Mouse (Mus musculus) CH12.LX (cell line): ENCODE results near the gene 6030408B16Rik. TPM values are rescaled to one million over a fixed set of nuclear protein-coding genes. Genes with fewer than 3 reads are reported as not detected.

ENCODE experiments used
- DNase-seq: peaks from one replicate; pipeline ENCODE4 v3.0.0-alpha.2; 2013; ENCODE audit errors: extremely low read depth
- H3K27ac ChIP-seq: 2 replicates; pipeline ENCODE4 v1.5.1; 2012; ENCODE audit warnings: low read depth, mild to moderate bottlenecking, control low read depth, moderate library complexity; ENCODE audit not compliant: insufficient read depth
- H3K27me3 ChIP-seq: replicated peaks from 2 replicates; pipeline ENCODE3; 2012; ENCODE audit warnings: inconsistent platforms
- H3K36me3 ChIP-seq, 2 experiments: replicated peaks in 1 of 2; 2 replicates each; pipeline versions ENCODE3 to v1.6.1; 2012; ENCODE audit warnings: inconsistent platforms in 1 of 2, low read length in 1 of 2, mild to moderate bottlenecking in 1 of 2, mixed read lengths in 1 of 2, moderate library complexity in 1 of 2; ENCODE audit not compliant: control insufficient read depth in 1 of 2, insufficient read depth in 1 of 2
- H3K4me1 ChIP-seq, 2 experiments: 2 replicates each; pipeline ENCODE4 v1.6.1; 2012; ENCODE audit warnings: inconsistent platforms in 1 of 2, moderate library complexity in 1 of 2; ENCODE audit not compliant: insufficient read depth in 2 of 2, control insufficient read depth in 1 of 2
- H3K4me2 ChIP-seq: 2 replicates; pipeline ENCODE4 v1.6.1; 2012; ENCODE audit warnings: low read depth, mild to moderate bottlenecking, control low read depth; ENCODE audit not compliant: poor library complexity, insufficient read depth, severe bottlenecking
- H3K4me3 ChIP-seq, 3 experiments: fragments of 150-350 bp in 1 of 3; sonication (generic) in 1 of 3; replicated peaks in 1 of 3; 2 replicates each; pipeline versions ENCODE3 to v1.5.1; 2011 to 2012; ENCODE audit warnings: low read depth in 2 of 3, low read length in 2 of 3, mild to moderate bottlenecking in 2 of 3, moderate library complexity in 2 of 3, control low read depth in 1 of 3, improper control_type of control experiment in 1 of 3, inconsistent platforms in 1 of 3, mixed read lengths in 1 of 3; ENCODE audit not compliant: poor library complexity in 1 of 3
- H3K79me2 ChIP-seq: replicated peaks from 2 replicates; pipeline ENCODE4 v1.6.1; 2012; ENCODE audit warnings: mild to moderate bottlenecking, moderate library complexity; ENCODE audit not compliant: control insufficient read depth, poor library complexity, insufficient read depth, severe bottlenecking; ENCODE audit errors: extremely low read depth
- H3K9ac ChIP-seq: 2 replicates; pipeline ENCODE4 v1.6.1; 2012; ENCODE audit warnings: low read depth, mild to moderate bottlenecking, control low read depth, moderate library complexity; ENCODE audit not compliant: insufficient read depth
- H3K9me3 ChIP-seq: replicated peaks from 2 replicates; pipeline ENCODE3; 2012; ENCODE audit warnings: low read length, inconsistent platforms, mixed read lengths
- BHLHE40 ChIP-seq: IDR thresholded peaks from 2 replicates; pipeline ENCODE4 v1.6.1; 2011; ENCODE audit warnings: mild to moderate bottlenecking, low read depth, low read length, improper control_type of control experiment
- CHD1 ChIP-seq: IDR thresholded peaks from 2 replicates; pipeline ENCODE4 v1.6.1; 2012; ENCODE audit warnings: low read depth, low read length, improper control_type of control experiment, inconsistent platforms
- CTCF ChIP-seq, 2 experiments: IDR thresholded peaks in 1 of 2; conservative IDR thresholded peaks in 1 of 2; 2 replicates each; pipeline ENCODE4 v1.5.1; 2011 to 2012; ENCODE audit warnings: low read depth in 2 of 2, low read length in 2 of 2, improper control_type of control experiment in 1 of 2, inconsistent platforms in 1 of 2, mild to moderate bottlenecking in 1 of 2, moderate library complexity in 1 of 2
- E2F4 ChIP-seq: IDR thresholded peaks from 2 replicates; pipeline ENCODE4 v1.6.1; 2011; ENCODE audit warnings: low read depth, low read length, improper control_type of control experiment; ENCODE audit not compliant: insufficient replicate concordance
- ETS1 ChIP-seq: conservative IDR thresholded peaks from 2 replicates; pipeline ENCODE4 v1.6.1; 2012; ENCODE audit warnings: low read depth, mild to moderate bottlenecking, inconsistent platforms, low read length, improper control_type of control experiment, moderate library complexity
- JUN ChIP-seq: IDR thresholded peaks from 2 replicates; pipeline ENCODE4 v1.6.1; 2011; ENCODE audit warnings: low read depth, mild to moderate bottlenecking, low read length, improper control_type of control experiment, moderate library complexity; ENCODE audit not compliant: insufficient read depth
- JUND ChIP-seq: conservative IDR thresholded peaks from 2 replicates; pipeline ENCODE4 v1.6.1; 2011; ENCODE audit warnings: low read depth, low read length, improper control_type of control experiment
- MAFK ChIP-seq: IDR thresholded peaks from 2 replicates; pipeline ENCODE4 v1.6.1; 2011; ENCODE audit warnings: low read length, improper control_type of control experiment; ENCODE audit not compliant: insufficient replicate concordance
- MEF2A ChIP-seq: IDR thresholded peaks from 2 replicates; pipeline ENCODE4 v1.6.1; 2014; ENCODE audit warnings: low read depth, mild to moderate bottlenecking, inconsistent platforms, low read length, improper control_type of control experiment, borderline replicate concordance
- MXI1 ChIP-seq: IDR thresholded peaks from 2 replicates; pipeline ENCODE4 v1.6.1; 2011; ENCODE audit warnings: mild to moderate bottlenecking, low read depth, low read length, improper control_type of control experiment
- MYC ChIP-seq: IDR thresholded peaks from 2 replicates; pipeline ENCODE4 v1.6.1; 2011; ENCODE audit warnings: low read depth, mild to moderate bottlenecking, improper control_type of control experiment, low read length
- NELFE ChIP-seq: IDR thresholded peaks from 2 replicates; pipeline ENCODE4 v1.6.1; 2011; ENCODE audit warnings: low read depth, low read length, improper control_type of control experiment
- NRF1 ChIP-seq: IDR thresholded peaks from 2 replicates; pipeline ENCODE4 v1.6.1; 2014; ENCODE audit warnings: low read depth, mild to moderate bottlenecking, inconsistent platforms, low read length, improper control_type of control experiment, moderate library complexity
- RAD21 ChIP-seq: IDR thresholded peaks from 2 replicates; pipeline ENCODE4 v1.6.1; 2011; ENCODE audit warnings: low read depth, mild to moderate bottlenecking, low read length, improper control_type of control experiment, moderate library complexity
- SIN3A ChIP-seq: IDR thresholded peaks from 2 replicates; pipeline ENCODE4 v1.6.1; 2012; ENCODE audit warnings: low read length, improper control_type of control experiment, inconsistent platforms
- TCF12 ChIP-seq: IDR thresholded peaks from 2 replicates; pipeline ENCODE4 v1.6.1; 2014; ENCODE audit warnings: low read depth, mild to moderate bottlenecking, inconsistent platforms, low read length, improper control_type of control experiment
- USF1 ChIP-seq: IDR thresholded peaks from 2 replicates; pipeline ENCODE4 v1.6.1; 2014; ENCODE audit warnings: low read depth, mild to moderate bottlenecking, inconsistent platforms, low read length, improper control_type of control experiment
- ZC3H11A ChIP-seq: IDR thresholded peaks from 2 replicates; pipeline ENCODE4 v1.6.1; 2012; ENCODE audit warnings: low read depth, mild to moderate bottlenecking, inconsistent platforms, low read length, improper control_type of control experiment
- ZKSCAN1 ChIP-seq: IDR thresholded peaks from 2 replicates; pipeline ENCODE4 v1.6.1; 2012; ENCODE audit warnings: low read depth, inconsistent platforms, low read length, improper control_type of control experiment, borderline replicate concordance
- dilution Hi-C: fragments of 300-500 bp; cut with MboI; formaldehyde crosslinking; loops from 2 replicates; pipeline ENCODE4 v1.14.3; 2020; ENCODE audit warnings: low sequenced_read_pairs; ENCODE audit not compliant: extremely low pct_unique_long_range_greater_than_20kb, extremely low pct_ligation_motif_present
- in situ Hi-C: fragments of 300-500 bp; cut with MboI; formaldehyde crosslinking; loops from 3 replicates; pipeline ENCODE4 v1.14.3; 2019; ENCODE audit warnings: low sequenced_read_pairs, low pct_ligation_motif_present, low pct_unique_long_range_greater_than_20kb, mixed read lengths
- polyA plus RNA-seq: library from polyadenylated mRNA; unstranded; fragments of >175 nt; gene quantifications from 2 replicates; pipeline ENCODE4 v1.2.1, GENCODE M21; 2012; ENCODE audit warnings: low read depth; ENCODE audit not compliant: insufficient read length
- total RNA-seq, 2 experiments: library from RNA; depleted of rRNA; stranded (reverse); fragments of 300-350 nt in 1 of 2; fragments of >200 nt in 1 of 2; gene quantifications; 2 replicates each; pipeline ENCODE4 v1.2.3; 2012 to 2014

The 6030408B16Rik gene
- total and polyA plus RNA-seq, 3 experiments: 0.13 to 0.17 TPM; not detected in 1

- TF ChIP-seq NRF1 (0 out of 2 replicates have a peak, but pooled peaks have one; percentile 16), BHLHE40 (peak; percentile 31), E2F4 (no peak), MXI1 (0 out of 2 replicates have a peak, but pooled peaks have one; percentile 19), TCF12 (peak; percentile 34; the same call in 1 of the 2 replicates), USF1 (no peak), CHD1 (0 out of 2 replicates have a peak, but pooled peaks have one; percentile 64), ETS1 (peak; percentile 48), ZC3H11A (no peak), MEF2A (no peak; the same call in none of the 2 replicates), CTCF (conservative IDR thresholded peaks at IDR 0.05 in 1 of 2, IDR thresholded peaks at IDR 0.05 in 1 of 2; ENCODE audit: low read depth in 2 of 2, low read length in 2 of 2) (no peak), MAFK (0 out of 2 replicates have a peak, but pooled peaks have one; percentile 28), JUN (no peak), ZKSCAN1 (no peak), JUND (peak; percentile 31; the same call in 1 of the 2 replicates), SIN3A (no peak)
Observed at GRCm38 (mm10) chr15:101318889-101319765, 26.1 kb downstream of the 6030408B16Rik start (continued).

- dilution Hi-C loops: no loop called here
- no peak for DNase-seq
- in situ Hi-C loops: loop anchor here (5.0 kb wide), 1 partner anchor 752 kb away; the partner anchor contains the start of gene Eif4b
- peaks cover 6% of the 10 kb centered on the region for H3K9me3 ChIP-seq
- no peaks in the 10 kb centered on the region for H3K36me3 ChIP-seq
- TF ChIP-seq RAD21 (no peak), MYC (no peak), NELFE (no peak)
- peak overlapping the region; percentile 59 for H3K27ac ChIP-seq
- H3K4me2 ChIP-seq: no peak overlapping the region
- no peaks in the 10 kb centered on the region for H3K27me3 ChIP-seq
- H3K9ac ChIP-seq: no peak overlapping the region
- H3K4me1 ChIP-seq: peaks cover 25 to 59% of the 10 kb centered on the region in 2 experiments
- no peaks in the 10 kb centered on the region for H3K79me2 ChIP-seq
- no peak overlapping the region for H3K4me3 ChIP-seq
Observed at GRCm38 (mm10) chr15:101320010-101320617, 27.1 kb downstream of the 6030408B16Rik start.
